Mouse (Mus musculus) urinary bladder, postnatal 36 days (tissue): ENCODE data around the gene Smr3a.

ENCODE experiments used
- DNase-seq, 2 experiments: peaks; one replicate each; pipeline ENCODE4 v3.0.0; 2022; ENCODE audit warnings: low spot score in 2 of 2, mixed read lengths in 1 of 2

Smr3a gene

GRCm38 (mm10) chr5:88002249-88002648, at the start of gene Smr3a:
Gene Smr3a, plus strand, starts transcription at chr5:88002549.
- no peak for DNase-seq

- no peak for DNase-seq
Measured at GRCm38 (mm10) chr5:87969201-87969600, 33.1 kb upstream of the Smr3a start, which contains the start of the genes 2310003L06Rik and Gm28434. Gene 2310003L06Rik, plus strand, starts transcription at chr5:87969459. Gene Gm28434, plus strand, starts transcription at chr5:87969517.

- no peak for DNase-seq
Measured at GRCm38 (mm10) chr5:87979139-87979538, 23.2 kb upstream of the Smr3a start, which contains the start of gene Cabs1. Gene Cabs1, plus strand, starts transcription at chr5:87979439.

DNA sequence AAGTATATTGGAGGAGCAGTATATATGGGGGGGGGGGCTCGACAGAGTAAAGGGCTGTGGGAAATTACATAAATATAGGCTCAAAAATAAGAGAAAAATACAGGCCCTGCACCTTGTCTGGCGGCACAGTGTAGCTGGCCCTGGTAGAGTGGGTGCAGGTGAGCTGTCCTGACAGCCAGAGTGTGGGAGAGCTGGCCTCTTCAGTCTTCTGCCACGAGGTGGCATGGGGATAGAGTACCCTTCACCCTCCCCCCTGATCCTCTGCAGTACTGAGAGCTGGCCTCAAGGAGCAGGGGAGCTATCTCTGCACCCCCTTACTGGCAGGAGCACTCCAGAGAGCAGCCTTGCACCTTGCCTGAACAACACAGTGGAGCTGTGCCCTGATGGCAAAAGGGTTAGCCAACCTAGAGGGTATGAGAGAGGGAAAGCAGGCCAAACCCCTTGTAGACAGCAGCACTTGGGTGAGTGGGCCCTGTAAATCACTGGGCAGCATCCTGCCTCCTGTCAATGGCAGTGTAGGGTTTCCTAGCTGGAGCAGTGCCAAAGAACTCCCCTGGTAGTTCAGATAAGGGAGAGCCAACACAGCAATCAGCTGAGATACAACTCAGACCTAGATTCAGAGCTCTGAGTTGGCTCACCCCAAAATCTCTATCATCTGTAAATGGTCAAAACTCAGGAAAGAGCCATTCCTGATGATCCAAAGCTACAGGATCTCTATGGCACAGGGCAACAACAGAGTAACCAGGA, 19.7 kb upstream of the Smr3a start:
- DNase-seq = no peak

DNA sequence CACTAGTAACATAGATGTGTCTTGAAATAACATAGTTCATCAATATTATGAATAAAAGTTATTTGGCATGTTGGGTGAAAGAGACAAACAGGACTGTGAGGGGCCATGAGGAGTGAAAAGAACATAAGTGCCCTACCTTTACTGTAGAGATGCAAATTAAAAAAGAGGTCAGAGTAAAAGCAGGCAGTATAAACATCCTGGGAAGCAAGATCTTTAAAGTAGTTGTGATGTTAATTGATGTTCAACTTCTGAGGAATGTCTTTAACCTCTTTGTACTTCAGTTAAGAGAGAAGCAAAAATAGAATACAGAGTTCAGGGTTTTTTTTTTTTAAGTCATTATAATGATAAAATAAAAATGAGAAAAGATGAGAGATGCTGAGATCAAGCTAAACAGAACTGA, 2.9 kb downstream of the Smr3a start:
- DNase-seq = no peak
